Mouse (Mus musculus) cerebellum, adult 2 months (tissue): ENCODE data around the gene Fchsd2.

Source experiments
- CTCF ChIP-seq: fragments of 200-500 bp; IDR thresholded peaks from 2 replicates; pipeline ENCODE4 v1.5.1; 2011; ENCODE audit warnings: low read depth, mild to moderate bottlenecking, control low read depth, low read length, moderate library complexity, borderline replicate concordance; ENCODE audit not compliant: insufficient read depth
- POLR2A ChIP-seq: fragments of 200-500 bp; IDR thresholded peaks from 2 replicates; pipeline ENCODE4 v1.6.1; 2011; ENCODE audit warnings: low read length, control low read depth, borderline replicate concordance; ENCODE audit not compliant: insufficient read depth

DNA sequence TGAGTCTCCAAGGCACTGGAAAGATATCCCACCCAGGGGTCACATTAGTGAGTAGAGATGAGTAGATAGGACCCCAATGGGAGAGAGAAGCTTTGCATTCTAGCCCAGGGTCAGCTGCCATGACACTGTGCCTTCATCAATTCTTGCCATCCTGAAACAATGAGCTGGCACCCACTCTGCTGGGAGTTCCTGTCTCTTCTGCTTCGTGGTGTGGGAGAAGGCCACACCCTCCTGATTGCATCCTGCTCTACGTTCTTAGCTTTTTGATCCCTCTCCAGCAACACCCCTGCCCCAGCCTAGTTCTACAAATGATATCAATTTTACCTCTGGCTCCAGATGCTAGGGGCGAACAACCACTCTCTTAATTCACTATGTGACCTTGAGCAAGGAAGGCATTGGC is 3.4 kb upstream of the Fchsd2 start:
- TF ChIP-seq CTCF: no peak
- TF ChIP-seq POLR2A: no peak
